Mouse (Mus musculus): ENCODE results near the gene Mbd3. TPM values are rescaled to one million over a fixed set of nuclear protein-coding genes. Genes with fewer than 3 reads are reported as not detected.

The Mbd3 gene
- total RNA-seq, 2 experiments from 2014 or later: 139 to 150 TPM

DNA sequence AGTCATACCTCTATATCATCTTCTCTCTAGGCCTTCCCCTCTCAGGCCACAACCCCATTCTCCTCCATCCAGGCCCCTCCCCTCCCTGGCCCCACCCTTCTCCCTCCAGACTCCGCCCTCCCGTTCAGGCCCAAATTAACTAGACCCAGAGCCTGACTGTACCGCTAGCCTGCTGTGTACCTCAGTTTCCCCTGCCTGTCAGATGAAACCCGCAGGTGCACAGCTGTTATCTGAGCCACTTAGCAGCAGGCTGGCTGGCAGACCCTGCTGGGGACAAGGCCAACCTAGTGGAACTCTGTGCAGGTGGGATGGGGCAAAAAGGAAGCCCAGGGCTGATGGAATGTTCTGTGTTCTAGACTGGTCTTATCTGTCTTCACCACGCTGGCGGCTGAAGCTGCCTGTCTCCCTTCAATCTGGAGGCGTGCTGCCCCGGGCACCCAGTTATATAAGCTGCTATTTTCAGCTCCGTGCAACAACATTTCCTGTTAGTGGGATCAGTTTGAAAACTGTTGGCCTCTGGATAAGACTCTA, 55.2 kb downstream of the Mbd3 start:
- TF ChIP-seq CTCF (IDR thresholded peaks at IDR 0.05): no peak
- Histone ChIP-seq H3K4me3 (no peak overlapping the region), H3K27ac (no peak overlapping the region)
- DNase-seq (ENCODE audit: extremely low spot score in 1 of 2, low spot score in 2 of 2): no peak
- intact Hi-C loops (cut with DNase I): no loop called here

GRCm38 (mm10) chr10:80343425-80343895, 55.9 kb downstream of the Mbd3 start:
- intact Hi-C loops (cut with DNase I): no loop called here
- no peak overlapping the region for H3K27ac ChIP-seq
- H3K4me3 ChIP-seq: no peak overlapping the region
- TF ChIP-seq CTCF (IDR thresholded peaks at IDR 0.05): no peak
- no peak for DNase-seq (ENCODE audit: extremely low spot score in 1 of 2, low spot score in 2 of 2)

- no peak for TF ChIP-seq CTCF (IDR thresholded peaks at IDR 0.05)
- no peak overlapping the region for H3K27ac ChIP-seq
- intact Hi-C loops (cut with DNase I): no loop called here
- no peak overlapping the region for H3K4me3 ChIP-seq
- peak in 1 of 2 experiments; percentile 38 for DNase-seq (ENCODE audit: extremely low spot score in 1 of 2, low spot score in 2 of 2)
These were observed 56.5 kb downstream of the Mbd3 start for GRCm38 (mm10) chr10:80342749-80343424.

Small RNA genes lying within 50 kb of the gene (microRNA-seq; reads per million reads assigned to microRNA genes)
- 0 to 0.49 reads per million in 2 experiments for gene Gm22721

Other genes starting within 250 kb of the Mbd3 start
- gene Cirbp, start 233.6 kb downstream of the Mbd3 start, total RNA-seq (2021): 10 to 100 TPM; 75.8 to 93.0 TPM
- 1 to 10 TPM; 6.0 to 8.1 TPM for gene 1600002K03Rik, start 226.6 kb downstream of the Mbd3 start, total RNA-seq (2021)
- 1 to 10 TPM; 6.8 to 7.2 TPM for gene Efna2, start 220.1 kb downstream of the Mbd3 start, total RNA-seq (2021)
- 10 to 100 TPM; 37.8 to 43.3 TPM for gene Mum1, start 173.1 kb downstream of the Mbd3 start, total RNA-seq (2021)
- 100 to 1,000 TPM; 194 to 206 TPM for gene Ndufs7, start 150.4 kb downstream of the Mbd3 start, total RNA-seq (2021)
- gene Gamt, start 138.5 kb downstream of the Mbd3 start, total RNA-seq (2021): 10 to 100 TPM; 16.6 to 23.3 TPM
- 10 to 100 TPM; 87.4 to 90.3 TPM for gene Dazap1, start 138.1 kb downstream of the Mbd3 start, total RNA-seq (2021)
- 100 to 1,000 TPM; 816 to 913 TPM for gene Rps15, start 107.1 kb downstream of the Mbd3 start, total RNA-seq (2021)
- 100 to 1,000 TPM; 111 to 113 TPM for gene Apc2, start 103.6 kb downstream of the Mbd3 start, total RNA-seq (2021)
- 10 to 100 TPM; 26.3 to 26.9 TPM for gene 2310011J03Rik, start 79.0 kb downstream of the Mbd3 start, total RNA-seq (2021)
- 1 to 10 TPM; 4.0 to 5.4 TPM for gene Pcsk4, start 70.1 kb downstream of the Mbd3 start, total RNA-seq (2021)
- gene Reep6, start 69.6 kb downstream of the Mbd3 start, total RNA-seq (2021): 10 to 100 TPM; 13.5 to 13.6 TPM
- 10 to 100 TPM in 1 of 2 experiments, 1 to 10 TPM in 1; 7.9 to 11.1 TPM for gene Adamtsl5, start 51.1 kb downstream of the Mbd3 start, total RNA-seq (2021)
- 10 to 100 TPM; 27.3 to 37.9 TPM for gene Plk5, start 43.1 kb downstream of the Mbd3 start, total RNA-seq (2021)
- 10 to 100 TPM; 19.2 to 20.6 TPM for gene Mex3d, start 11.9 kb downstream of the Mbd3 start, total RNA-seq (2021)
- gene Uqcr11, start 7.3 kb upstream of the Mbd3 start, total RNA-seq (2021): 100 to 1,000 TPM; 373 to 394 TPM
- gene Tcf3, start 34.1 kb upstream of the Mbd3 start, total RNA-seq (2021): 10 to 100 TPM; 28.9 to 30.1 TPM
- gene Onecut3, start 95.3 kb upstream of the Mbd3 start, total RNA-seq (2021): not detected
- under 1 TPM; 0.11 to 0.63 TPM for gene Atp8b3, start 139.6 kb upstream of the Mbd3 start, total RNA-seq (2021)
- gene Rexo1, start 162.0 kb upstream of the Mbd3 start, total RNA-seq (2021): 10 to 100 TPM; 46.5 to 51.3 TPM
- 10 to 100 TPM; 48.2 to 59.7 TPM for gene Klf16, start 177.8 kb upstream of the Mbd3 start, total RNA-seq (2021)
- 100 to 1,000 TPM; 185 to 191 TPM for gene Abhd17a, start 190.8 kb upstream of the Mbd3 start, total RNA-seq (2021)
- 10 to 100 TPM; 41.5 to 44.8 TPM for gene Scamp4, start 203.3 kb upstream of the Mbd3 start, total RNA-seq (2021)
- gene Adat3, start 203.3 kb upstream of the Mbd3 start, total RNA-seq (2021): 1 to 10 TPM; 1.3 to 5.6 TPM
- gene Gm49322, start 206.5 kb upstream of the Mbd3 start, total RNA-seq (2021): 1 to 10 TPM; 2.7 to 4.2 TPM
- 100 to 1,000 TPM; 244 to 251 TPM for gene Csnk1g2, start 223.3 kb upstream of the Mbd3 start, total RNA-seq (2021)

Measured in left cerebral cortex, adult 2 months (tissue).